Mouse (Mus musculus): ENCODE data around the gene Efl1. TPM values are rescaled to one million over a fixed set of nuclear protein-coding genes. Genes with fewer than 3 reads are reported as not detected.

Efl1 gene
- polyA plus RNA-seq, 1 experiment from 2014 or later = 21.6 TPM

DNA sequence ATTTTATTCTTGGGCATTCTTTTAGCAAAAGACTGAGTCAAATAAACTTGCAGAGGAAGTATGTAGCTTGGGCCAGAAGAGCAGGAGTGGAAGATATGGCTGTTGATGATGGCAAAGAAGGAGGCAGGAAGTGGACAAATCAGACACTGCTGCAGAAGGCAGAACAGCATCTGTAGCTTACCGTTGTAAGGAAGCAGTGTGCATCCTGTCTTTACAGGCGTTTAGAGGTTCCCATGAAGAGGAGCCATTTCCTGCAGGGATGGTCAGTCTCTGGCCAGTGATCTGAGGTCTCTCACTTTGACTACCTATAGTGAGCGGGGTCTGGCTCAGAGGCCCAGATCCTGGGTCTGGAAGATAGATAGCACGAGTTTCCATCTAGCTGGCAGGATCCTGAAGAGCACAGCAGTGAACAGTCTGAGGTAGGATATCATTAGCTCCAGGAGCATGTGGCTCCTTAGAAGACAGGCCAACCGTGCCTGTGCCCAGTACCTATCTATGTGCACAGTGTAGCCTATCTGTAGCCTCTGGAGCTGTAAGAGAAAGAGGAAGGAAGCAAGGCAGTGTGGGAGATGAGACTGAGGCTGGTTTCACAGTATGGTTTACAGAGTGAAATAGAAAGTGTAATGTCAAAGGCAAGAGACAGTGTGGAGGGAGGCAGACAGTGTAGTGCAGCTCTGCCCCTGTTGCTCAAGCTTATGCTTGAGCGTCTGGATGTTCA lies 42.8 kb downstream of the Efl1 start:
- 91% methylated on average over 6 of the region's 6 CpGs for WGBS
- H3K9ac ChIP-seq = no peak overlapping the region
- H3K4me3 ChIP-seq = no peak overlapping the region
- no peak overlapping the region for H3K4me2 ChIP-seq
- H3K4me1 ChIP-seq = no peaks in the 10 kb centered on the region
- ATAC-seq (replicated peaks) = no peak
- peaks cover 12% of the 10 kb centered on the region for H3K36me3 ChIP-seq (replicated peaks)
- no peaks in the 10 kb centered on the region for H3K9me3 ChIP-seq
- H3K27me3 ChIP-seq (replicated peaks) = no peaks in the 10 kb centered on the region
- no peak overlapping the region for H3K27ac ChIP-seq

DNA sequence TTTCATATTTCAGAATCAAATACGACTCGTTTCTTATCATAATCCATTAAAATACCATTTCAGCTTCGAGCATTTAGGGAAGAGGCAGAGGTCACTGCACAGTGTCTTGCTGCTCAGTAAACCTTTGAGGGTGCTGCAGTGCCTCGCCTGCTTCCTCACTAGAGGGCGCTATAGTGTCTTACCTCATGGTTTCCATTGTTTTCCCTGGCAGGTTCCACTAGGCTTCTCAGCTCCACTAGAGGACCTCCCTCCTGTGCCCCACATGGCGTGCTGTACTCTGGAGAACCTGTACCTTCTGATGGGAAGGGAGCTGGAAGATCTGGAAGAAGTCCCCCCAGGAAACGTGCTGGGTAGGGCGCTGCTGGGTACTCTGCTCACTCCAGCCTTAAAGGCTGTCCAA lies 49.3 kb downstream of the Efl1 start:
- H3K4me3 ChIP-seq = no peak overlapping the region

GRCm38 (mm10) chr7:82698968-82699367 lies 50.6 kb downstream of the Efl1 start:
- Histone ChIP-seq H3K4me3 (no peak overlapping the region), H3K4me2 (no peak overlapping the region), H3K27ac (no peak overlapping the region), H3K27me3 (replicated peaks) (no peaks in the 10 kb centered on the region), H3K9me3 (no peaks in the 10 kb centered on the region), H3K9ac (no peak overlapping the region), H3K36me3 (replicated peaks) (peaks cover 6% of the 10 kb centered on the region; the same call in 1 of the 2 replicates), H3K4me1 (no peaks in the 10 kb centered on the region)
- no peak for ATAC-seq (replicated peaks)
- 97% methylated on average over 3 of the region's 3 CpGs for WGBS

More for the DNA sequence above, 49.3 kb downstream of the Efl1 start:
- Histone ChIP-seq H3K4me2 (no peak overlapping the region), H3K9ac (no peak overlapping the region), H3K27me3 (replicated peaks) (no peaks in the 10 kb centered on the region), H3K27ac (no peak overlapping the region), H3K9me3 (no peaks in the 10 kb centered on the region), H3K4me1 (no peaks in the 10 kb centered on the region), H3K36me3 (replicated peaks) (peaks cover 14% of the 10 kb centered on the region)
- WGBS = 77% methylated on average over 8 of the region's 8 CpGs
- no peak for ATAC-seq (replicated peaks)

DNA sequence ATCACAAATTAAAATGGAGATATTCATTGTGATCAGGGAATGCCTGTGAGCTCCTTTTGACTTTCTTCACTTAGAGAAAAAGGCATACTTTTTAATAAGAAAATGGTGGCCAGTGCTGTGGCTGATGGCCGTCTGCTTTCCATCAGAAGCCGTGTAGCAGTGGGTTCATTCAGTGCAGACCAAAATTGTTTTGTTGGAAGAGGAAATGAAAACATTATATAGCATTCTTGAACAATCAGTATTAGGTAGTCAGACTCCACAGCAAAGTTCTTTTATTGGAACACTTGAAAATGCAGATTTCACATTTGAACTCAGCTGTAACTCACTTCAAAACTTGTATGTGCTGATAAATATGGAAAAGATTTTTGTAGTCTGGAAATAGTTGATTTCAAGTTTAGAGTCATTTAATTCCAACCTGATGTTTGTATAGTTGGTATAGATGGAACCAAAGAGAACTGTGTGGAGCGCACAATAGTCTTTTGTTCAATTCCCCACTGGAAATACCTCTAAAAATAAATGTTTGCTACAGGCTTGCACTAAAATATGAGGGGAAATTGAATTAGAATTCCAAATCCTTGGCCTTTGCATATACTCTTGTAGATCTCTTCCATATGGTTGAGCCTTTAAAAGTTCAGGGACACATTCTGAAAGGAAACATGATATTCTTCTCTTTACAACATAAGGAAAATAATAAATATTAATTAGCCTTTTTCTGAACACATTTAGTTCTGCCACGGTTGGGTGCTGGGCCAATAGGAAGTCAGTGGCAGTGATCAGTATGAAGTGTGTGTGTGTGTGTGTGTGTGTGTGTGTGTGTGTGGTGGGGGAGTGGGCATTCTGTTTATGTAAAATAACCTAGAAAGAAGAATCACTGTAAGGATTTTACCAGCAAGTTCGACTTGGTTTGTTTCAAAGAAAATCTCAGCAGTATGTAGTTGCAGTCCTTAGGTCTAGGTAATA lies 54.2 kb downstream of the Efl1 start:
- no peak overlapping the region for H3K4me3 ChIP-seq
- H3K9ac ChIP-seq = no peak overlapping the region
- H3K27ac ChIP-seq = no peak overlapping the region
- H3K36me3 ChIP-seq (replicated peaks) = peaks cover 2% of the 10 kb centered on the region; the same call in 1 of the 2 replicates
- ATAC-seq (replicated peaks) = no peak
- no peak overlapping the region for H3K4me2 ChIP-seq
- H3K27me3 ChIP-seq (replicated peaks) = no peaks in the 10 kb centered on the region
- H3K4me1 ChIP-seq = no peaks in the 10 kb centered on the region
- no peaks in the 10 kb centered on the region for H3K9me3 ChIP-seq
- WGBS = 68% methylated on average over 5 of the region's 5 CpGs

DNA sequence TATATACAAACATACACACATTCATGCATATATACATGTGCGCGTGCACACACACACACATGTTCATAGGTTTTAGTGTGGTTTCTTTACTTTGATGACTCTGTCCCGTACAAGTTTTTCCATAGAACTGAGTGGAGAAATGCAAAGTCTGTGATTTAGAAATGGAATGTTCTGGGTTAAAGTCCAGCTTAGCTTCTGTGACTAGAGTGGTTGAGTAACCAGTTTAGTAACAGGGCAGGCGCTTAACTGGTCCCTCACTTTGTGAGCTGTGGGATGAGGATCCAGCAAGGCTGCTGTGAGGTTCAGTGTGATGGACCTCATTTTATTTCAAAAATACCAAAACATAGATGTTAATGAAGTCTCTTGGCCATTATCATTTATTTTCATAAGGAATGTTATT lies 60.8 kb downstream of the Efl1 start:
- ATAC-seq (replicated peaks) = no peak
- H3K4me2 ChIP-seq = no peak overlapping the region
- H3K27ac ChIP-seq = no peak overlapping the region
- no peaks in the 10 kb centered on the region for H3K36me3 ChIP-seq (replicated peaks)
- H3K4me3 ChIP-seq = no peak overlapping the region
- H3K9me3 ChIP-seq = no peaks in the 10 kb centered on the region
- H3K27me3 ChIP-seq (replicated peaks) = no peaks in the 10 kb centered on the region
- no peaks in the 10 kb centered on the region for H3K4me1 ChIP-seq
- WGBS = 98% methylated on average over 4 of the region's 4 CpGs
- H3K9ac ChIP-seq = no peak overlapping the region

DNA sequence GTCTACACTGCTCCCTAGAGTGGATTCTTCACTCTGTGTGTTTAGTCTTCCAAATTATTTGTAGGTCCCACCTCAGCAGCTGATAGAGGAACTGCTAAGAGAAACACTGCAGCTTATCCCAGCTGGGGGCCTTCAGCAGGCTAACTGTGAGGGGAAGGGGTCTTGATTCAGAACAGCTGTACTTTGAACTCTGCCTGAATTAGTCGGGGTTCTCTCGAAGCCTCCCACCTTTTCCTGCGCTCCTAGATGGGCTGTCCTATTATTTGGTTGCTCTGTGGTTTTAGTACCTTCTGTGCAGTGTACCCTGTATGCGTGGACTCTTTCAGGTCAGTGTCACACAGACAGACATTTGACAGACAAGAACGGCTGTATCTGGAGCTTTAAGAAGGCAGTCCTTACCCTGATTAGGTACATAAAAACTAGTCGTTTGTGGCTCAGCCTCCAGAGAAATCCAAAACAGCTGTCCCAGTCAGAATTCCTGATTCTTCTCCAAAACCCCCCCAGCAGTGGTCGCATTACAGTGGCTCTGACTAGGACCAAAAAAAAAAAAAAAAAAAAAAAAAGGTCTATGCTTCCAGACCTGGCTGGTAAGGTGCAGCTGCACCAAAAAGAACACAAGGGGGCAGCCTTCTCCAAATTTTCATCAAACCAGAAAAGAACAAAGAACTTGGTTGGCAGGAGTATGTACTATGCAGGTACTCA lies 66.9 kb downstream of the Efl1 start:
- no peaks in the 10 kb centered on the region for H3K36me3 ChIP-seq (replicated peaks)
- ATAC-seq (replicated peaks) = peak; percentile 95
- H3K27ac ChIP-seq = peak overlapping the region; percentile 80
- H3K4me1 ChIP-seq = peaks cover 16% of the 10 kb centered on the region
- no peak overlapping the region for H3K9ac ChIP-seq
- H3K4me3 ChIP-seq = no peak overlapping the region
- no peaks in the 10 kb centered on the region for H3K27me3 ChIP-seq (replicated peaks)
- WGBS = 27% methylated on average over 7 of the region's 7 CpGs
- H3K9me3 ChIP-seq = no peaks in the 10 kb centered on the region
- no peak overlapping the region for H3K4me2 ChIP-seq

DNA sequence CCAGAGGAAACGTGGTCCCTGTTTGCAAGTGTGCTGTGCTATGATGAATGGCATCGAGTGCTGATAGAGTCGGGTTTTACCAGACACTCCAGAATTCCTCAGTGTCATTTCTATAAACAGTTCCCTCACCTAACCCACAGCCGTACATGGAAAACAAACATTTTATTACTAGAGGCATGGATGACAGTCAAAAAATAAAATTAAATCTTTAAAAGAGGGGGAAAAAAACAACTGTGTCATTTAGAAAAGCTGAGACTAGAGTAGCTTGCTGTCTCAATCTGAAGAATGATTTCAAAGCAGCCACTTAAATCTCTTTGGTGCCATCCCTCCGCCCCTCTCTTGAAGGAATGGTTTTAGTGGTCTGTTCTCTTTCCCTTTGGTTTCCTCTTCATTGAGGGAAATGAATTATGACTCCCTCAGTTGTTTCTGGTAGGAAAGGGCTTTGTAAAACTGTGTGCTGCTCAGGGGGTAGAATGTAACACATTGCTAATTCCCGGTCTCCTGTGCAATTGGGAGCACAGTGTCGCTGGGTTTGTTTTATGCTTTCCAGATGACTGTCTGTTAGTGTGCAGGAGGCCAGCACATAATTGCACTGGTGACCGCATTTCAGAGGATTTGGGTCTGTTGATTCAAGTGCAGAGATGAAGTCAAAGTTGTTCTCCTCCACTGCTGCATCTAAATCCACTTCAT lies 67.6 kb downstream of the Efl1 start:
- Histone ChIP-seq H3K4me3 (no peak overlapping the region), H3K36me3 (replicated peaks) (no peaks in the 10 kb centered on the region), H3K27me3 (replicated peaks) (no peaks in the 10 kb centered on the region), H3K9me3 (no peaks in the 10 kb centered on the region), H3K27ac (peak overlapping the region; percentile 80), H3K9ac (no peak overlapping the region), H3K4me2 (no peak overlapping the region), H3K4me1 (peaks cover 16% of the 10 kb centered on the region)
- peak; percentile 28 for ATAC-seq (replicated peaks)
- WGBS = 28% methylated on average over 8 of the region's 8 CpGs

DNA sequence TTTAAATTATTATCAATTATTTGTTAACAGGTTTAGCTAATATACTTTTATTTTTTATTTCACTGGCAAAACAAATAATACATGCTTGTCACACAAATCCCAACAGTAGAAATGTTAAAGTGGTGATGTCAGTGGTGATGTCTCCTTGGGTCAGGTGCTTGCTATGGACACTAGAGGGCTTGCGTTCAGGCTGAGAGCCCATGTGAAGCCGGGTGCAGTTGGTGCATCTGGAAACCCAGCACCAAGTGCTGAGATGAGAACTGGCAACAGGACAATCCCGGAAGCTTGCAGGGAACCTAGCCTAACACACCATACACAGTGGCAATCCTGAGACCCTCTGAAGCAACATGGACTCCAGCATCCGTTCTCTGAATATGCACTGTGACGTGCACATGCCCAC lies 70.9 kb downstream of the Efl1 start:
- H3K4me3 ChIP-seq = no peak overlapping the region
- 0 out of 2 replicates have a peak overlapping the region, but pooled peaks have one; percentile 25 for H3K27ac ChIP-seq
- no peaks in the 10 kb centered on the region for H3K36me3 ChIP-seq (replicated peaks)
- 70% methylated on average over 5 of the region's 5 CpGs for WGBS
- H3K9me3 ChIP-seq = no peaks in the 10 kb centered on the region
- H3K27me3 ChIP-seq (replicated peaks) = no peaks in the 10 kb centered on the region
- peaks cover 16% of the 10 kb centered on the region for H3K4me1 ChIP-seq
- H3K4me2 ChIP-seq = no peak overlapping the region
- H3K9ac ChIP-seq = no peak overlapping the region
- ATAC-seq (replicated peaks) = 0 out of 2 replicates have a peak, but pooled peaks have one; percentile 25

DNA sequence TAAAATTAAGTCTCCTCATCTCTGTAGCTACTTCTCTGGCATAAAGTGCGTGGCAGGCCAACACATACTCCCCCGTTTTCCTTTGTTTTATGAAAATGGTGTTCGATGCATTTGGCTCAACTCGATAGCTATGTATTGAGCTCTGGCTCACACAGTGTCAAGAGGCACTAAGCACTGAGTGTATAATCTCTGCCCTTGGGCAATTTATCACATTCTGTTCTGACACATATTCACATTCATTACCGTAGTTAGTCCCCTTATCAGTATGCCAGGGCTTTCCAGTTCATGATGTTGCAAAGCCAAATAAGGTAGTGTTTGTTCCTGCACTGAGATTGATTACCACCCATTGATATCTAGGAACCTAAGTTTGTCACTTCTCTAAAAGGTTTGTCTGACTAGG lies 71.3 kb downstream of the Efl1 start:
- Histone ChIP-seq H3K4me1 (peaks cover 16% of the 10 kb centered on the region), H3K4me2 (no peak overlapping the region), H3K4me3 (no peak overlapping the region), H3K27ac (0 out of 2 replicates have a peak overlapping the region, but pooled peaks have one; percentile 25), H3K9me3 (no peaks in the 10 kb centered on the region), H3K27me3 (replicated peaks) (no peaks in the 10 kb centered on the region), H3K9ac (no peak overlapping the region), H3K36me3 (replicated peaks) (no peaks in the 10 kb centered on the region)
- ATAC-seq (replicated peaks) = 0 out of 2 replicates have a peak, but pooled peaks have one; percentile 20
- 60% methylated on average over 5 of the region's 5 CpGs for WGBS

- no peak overlapping the region for H3K4me2 ChIP-seq
- no peak overlapping the region for H3K27ac ChIP-seq
- H3K27me3 ChIP-seq (replicated peaks) = no peaks in the 10 kb centered on the region
- H3K4me1 ChIP-seq = peaks cover 21% of the 10 kb centered on the region
- 79% methylated on average over 7 of the region's 7 CpGs for WGBS
- H3K4me3 ChIP-seq = no peak overlapping the region
- H3K9ac ChIP-seq = no peak overlapping the region
- no peaks in the 10 kb centered on the region for H3K9me3 ChIP-seq
- ATAC-seq (replicated peaks) = no peak
- no peaks in the 10 kb centered on the region for H3K36me3 ChIP-seq (replicated peaks)
Observed at GRCm38 (mm10) chr7:82720501-82720900, 72.1 kb downstream of the Efl1 start.

GRCm38 (mm10) chr7:82720906-82721305 lies 72.5 kb downstream of the Efl1 start:
- Histone ChIP-seq H3K4me3 (no peak overlapping the region), H3K27me3 (replicated peaks) (no peaks in the 10 kb centered on the region), H3K27ac (no peak overlapping the region), H3K9me3 (no peaks in the 10 kb centered on the region), H3K36me3 (replicated peaks) (no peaks in the 10 kb centered on the region), H3K4me2 (no peak overlapping the region), H3K4me1 (peaks cover 19% of the 10 kb centered on the region), H3K9ac (no peak overlapping the region)
- WGBS = 73% methylated on average over 7 of the region's 7 CpGs
- no peak for ATAC-seq (replicated peaks)
